Comparison of ENCODE assay signal across 13 mouse cellular contexts in the genomic region with DNA sequence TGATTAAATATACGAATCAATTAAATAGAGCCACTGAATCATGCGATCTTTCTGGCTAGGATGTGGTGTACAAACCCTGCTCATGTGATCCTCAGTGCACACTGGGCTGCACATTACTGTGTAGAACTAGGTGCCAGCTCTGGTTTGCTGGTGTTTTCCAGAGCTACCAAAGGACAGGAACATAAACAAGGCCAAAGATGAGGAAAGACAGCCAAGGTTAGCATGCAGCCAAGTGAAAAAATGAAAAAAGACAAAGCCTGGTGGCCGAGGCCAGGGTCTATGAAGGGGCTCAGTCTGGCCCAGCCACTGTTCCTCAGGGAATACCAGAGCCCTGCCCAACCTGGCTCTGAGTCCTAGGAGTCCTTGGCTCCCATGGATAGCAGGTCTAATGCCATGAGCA.
DNase-seq lines count a peak whose midpoint lies in the region.
"Had no signal": no experiment of that assay in that cellular context is flagged by ENCODE, and none has a peak within 500 bp of the region (broad histone marks: within the 10 kb centered on the region; RNA-seq: fewer than 3 reads in every experiment).

No protein-coding gene starts in this region.

- intact Hi-C loops in left cerebral cortex, postnatal 4 days (cut with DNase I) = loop anchor here (10.0 kb wide), 1 partner anchor 483 kb away; no protein-coding TSS in a partner anchor
- intact Hi-C loops in left cerebral cortex, postnatal 25 days (cut with DNase I) = no loop called here

- DNase-seq in cerebellum, postnatal 14 days = peak; percentile 16 to 36
- no peak for DNase-seq in cerebellum, adult 11-12 months
- peak; percentile 38 for DNase-seq in left cerebral cortex, postnatal 4 days
- DNase-seq in left cerebral cortex, postnatal 25 days (ENCODE audit: low spot score in 2 of 2) = no peak
- peak; percentile 70 for DNase-seq in adrenal gland, adult 2 months
- peak; percentile 29 for DNase-seq in adrenal gland, postnatal 25 days
- DNase-seq in heart, adult 9 months (ENCODE audit: low spot score in 2 of 2) = no peak
- DNase-seq: cerebellum, adult 18-20 months; gastrocnemius, postnatal 10 days; kidney, postnatal 10 days; liver; liver, postnatal 0 days; lung, postnatal 10 days had no signal

Comparison
In these comparisons a context has a peak if more than half of its experiments do, and no peak if none do; other contexts are left out.
1. DNase-seq: peak in cerebellum, postnatal 14 days (2 of 2), left cerebral cortex, postnatal 4 days (single experiment), adrenal gland, adult 2 months (single experiment) and adrenal gland, postnatal 25 days (single experiment); none in cerebellum, adult 11-12 months (single experiment), left cerebral cortex, postnatal 25 days (0 of 2) and heart, adult 9 months (0 of 2).